Mouse (Mus musculus) liver, postnatal 0 days (tissue): Measurements from ENCODE around the gene Men1.

Experiments
- CTCF ChIP-seq: sonication (generic); IDR thresholded peaks from 2 replicates; pipeline ENCODE4 v1.5.1; 2016; ENCODE audit warnings: antibody characterized with exemption, low read depth
- EP300 ChIP-seq: IDR thresholded peaks from 2 replicates; pipeline ENCODE4 v1.6.1; 2016; ENCODE audit warnings: antibody characterized with exemption, low read depth, mild to moderate bottlenecking

DNA sequence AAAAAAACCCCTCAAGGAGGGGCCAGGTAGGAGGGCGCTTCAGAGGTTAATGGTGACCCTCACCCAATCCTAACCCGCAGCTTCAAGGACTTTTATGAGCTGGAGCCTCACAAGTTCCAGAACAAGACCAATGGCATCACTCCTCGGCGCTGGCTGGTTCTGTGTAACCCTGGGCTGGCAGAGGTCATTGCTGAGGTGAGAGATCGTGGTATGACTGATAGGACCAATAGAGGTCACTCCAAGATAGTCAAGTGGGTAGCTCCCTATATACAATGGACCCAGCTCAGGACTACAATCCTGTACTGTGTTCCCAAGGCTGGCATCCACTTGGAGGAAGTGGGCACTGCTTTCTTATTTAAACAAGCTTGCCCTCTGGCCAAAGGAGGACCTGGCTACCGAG is 55.5 kb downstream of the Men1 start:
- no peak for TF ChIP-seq CTCF
- no peak for TF ChIP-seq EP300
